ENCODE assay signal across 9 mouse cellular contexts in the genomic region with DNA sequence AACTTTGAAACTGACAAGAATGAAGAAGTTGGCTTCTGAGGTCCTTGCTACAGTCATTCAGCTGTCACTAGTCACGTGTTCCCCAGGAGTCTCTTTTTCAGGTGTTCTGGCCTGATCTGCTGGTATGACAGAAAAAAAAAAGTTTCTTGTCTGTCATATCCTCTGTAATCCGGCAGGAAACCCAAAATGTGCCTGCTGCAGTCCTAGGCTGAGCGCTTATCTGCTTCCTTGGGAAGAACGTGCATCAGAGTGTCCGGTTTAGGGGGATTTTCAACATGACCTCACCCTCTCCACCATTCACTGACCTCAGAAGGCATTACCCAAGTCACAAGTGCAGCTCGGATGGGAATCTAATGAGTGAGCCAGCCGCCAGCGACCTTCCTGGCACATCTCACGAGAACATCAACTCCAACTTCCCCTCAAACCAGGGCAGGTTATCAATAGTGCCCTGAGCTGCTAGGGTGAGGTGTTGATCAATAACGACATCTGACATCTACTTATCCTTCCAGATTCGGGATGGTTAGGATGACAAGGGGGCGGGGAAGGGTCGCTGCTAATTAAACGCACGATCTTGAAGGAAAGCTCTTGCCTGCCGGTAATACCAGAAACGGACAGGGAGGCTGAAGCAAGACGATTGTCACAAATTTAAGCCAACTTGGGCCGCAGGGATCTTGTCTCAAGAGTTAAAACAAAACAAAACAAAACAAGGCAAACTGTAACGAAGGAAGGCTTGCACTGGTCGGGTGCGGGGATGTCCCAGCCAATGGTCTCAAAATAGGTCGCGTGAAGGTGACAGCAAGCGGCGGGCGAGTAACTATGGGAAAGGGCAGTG. TPM values are rescaled to one million over a fixed set of nuclear protein-coding genes. Genes with fewer than 3 reads are reported as not detected.
DNase-seq lines count a peak whose midpoint lies in the region; ATAC-seq lines count a peak whose summit lies in the region.
"Had no signal": no experiment of that assay in that cellular context is flagged by ENCODE, and none has a peak within 500 bp of the region (broad histone marks: within the 10 kb centered on the region; RNA-seq: fewer than 3 reads in every experiment).

No protein-coding gene starts in this region.

- no peak for ATAC-seq in neural tube, embryonic 11.5 days (ENCODE audit: insufficient read depth, low FRiP score, low TSS enrichment)
- ATAC-seq in common myeloid progenitor, adult 5-6 weeks (replicated peaks; ENCODE audit: low read depth, poor library complexity, severe bottlenecking): peak; percentile 37
- peak; percentile 31 for ATAC-seq in megakaryocyte, adult 5-6 weeks (ENCODE audit: poor library complexity, severe bottlenecking)
- ATAC-seq in stomach, embryonic 16.5 days (ENCODE audit: insufficient read depth, low FRiP score): no peak; the same call in 1 of the 2 replicates

- 8% methylated on average over 27 of the region's 27 CpGs for WGBS in neural tube, embryonic 11.5 days
- 8% methylated on average over 27 of the region's 27 CpGs for WGBS in stomach, embryonic 16.5 days

- H3K36me3 ChIP-seq in neural tube, embryonic 11.5 days (ENCODE audit: control insufficient read depth, insufficient read depth, low read length): no peaks in the 10 kb centered on the region; the same call in 1 of the 2 replicates
- no peaks in the 10 kb centered on the region; the same call in 1 of the 2 replicates for H3K36me3 ChIP-seq in stomach, embryonic 16.5 days (ENCODE audit: control insufficient read depth, insufficient read depth, low read length)

- H3K4me1 ChIP-seq in neural tube, embryonic 11.5 days (ENCODE audit: control insufficient read depth, insufficient read depth, low read length): peaks cover 6% of the 10 kb centered on the region
- H3K4me1 ChIP-seq in stomach, embryonic 16.5 days (ENCODE audit: control insufficient read depth, insufficient read depth, low read length): peaks cover 45% of the 10 kb centered on the region

- DNase-seq in neural tube, embryonic 11.5 days (ENCODE audit: low spot score): no peak
- DNase-seq in neural tube, embryonic 10.5 days (ENCODE audit: extremely low spot score, low spot score): no peak
- DNase-seq in heart, adult 8-10 months (ENCODE audit: low spot score): peak; percentile 62
- DNase-seq in kidney, adult 9 months: peak; percentile 66
- no peak for DNase-seq in right cerebral cortex, adult 18-20 months

- no peak overlapping the region for H3K27ac ChIP-seq in neural tube, embryonic 11.5 days (ENCODE audit: low read depth, low read length)
- H3K27ac ChIP-seq in stomach, embryonic 16.5 days (ENCODE audit: low read length): peak overlapping the region; percentile 88

- no peaks in the 10 kb centered on the region for H3K27me3 ChIP-seq in neural tube, embryonic 11.5 days (ENCODE audit: control insufficient read depth, insufficient read depth, low read length)
- no peaks in the 10 kb centered on the region for H3K27me3 ChIP-seq in stomach, embryonic 16.5 days (ENCODE audit: control insufficient read depth, insufficient read depth, low read length)

- H3K9ac ChIP-seq in neural tube, embryonic 11.5 days (ENCODE audit: low read length): peak overlapping the region; percentile 61
- H3K9ac ChIP-seq in stomach, embryonic 16.5 days (ENCODE audit: low read length): peak overlapping the region; percentile 85

- H3K9me3 ChIP-seq in neural tube, embryonic 11.5 days (ENCODE audit: control insufficient read depth, low read length): no peaks in the 10 kb centered on the region
- H3K9me3 ChIP-seq in stomach, embryonic 16.5 days (replicated peaks; ENCODE audit: control insufficient read depth, low read length): no peaks in the 10 kb centered on the region

- peak overlapping the region; percentile 93 for H3K4me3 ChIP-seq in neural tube, embryonic 11.5 days (ENCODE audit: low read depth, low read length)
- peak overlapping the region; percentile 65 for H3K4me3 ChIP-seq in stomach, embryonic 16.5 days (replicated peaks; ENCODE audit: low read length)

- peak overlapping the region; percentile 77 for H3K4me2 ChIP-seq in neural tube, embryonic 11.5 days (ENCODE audit: low read depth)
- peak overlapping the region; percentile 74 for H3K4me2 ChIP-seq in stomach, embryonic 16.5 days (ENCODE audit: low read depth, low read length)

RNA-seq across cellular contexts. Expression of a gene that starts 0.8 kb away (rescaled TPM):
- 19.9 and 23.4 TPM in 2 replicates for polyA plus RNA-seq in neural tube, embryonic 11.5 days (2014; fragmentation: Nextera tagmentation; extraction: Ambion mirVana)
- total RNA-seq in common myeloid progenitor, adult 5-6 weeks (2017): 43.8 and 49.6 TPM in 2 replicates
- 10 to 100 TPM; 25.4 to 29.3 (median 27.4) TPM for total RNA-seq in heart, adult 8-10 months (2022)
- 59.5 and 61.2 TPM in 2 replicates for total RNA-seq in megakaryocyte, adult 5-6 weeks (2015)
- 54.2 and 57.3 TPM in 2 replicates for total RNA-seq in megakaryocyte, adult 5-6 weeks (2017)
- 28.8 and 32.8 TPM in 2 replicates for polyA plus RNA-seq in stomach, embryonic 16.5 days (2015; fragmentation: Nextera tagmentation; extraction: Ambion mirVana)

RNA-seq across cellular contexts. Expression of a gene that starts 51.9 kb away (rescaled TPM):
- polyA plus RNA-seq in neural tube, embryonic 11.5 days (2014; fragmentation: Nextera tagmentation; extraction: Ambion mirVana): not detected in 2 replicates
- total RNA-seq in common myeloid progenitor, adult 5-6 weeks (2017): 0.58 TPM in 1 of 2 replicates, not detected in the other
- not detected for total RNA-seq in heart, adult 8-10 months (2022)
- 0.07 TPM in 1 of 2 replicates, not detected in the other for total RNA-seq in megakaryocyte, adult 5-6 weeks (2015)
- 0.08 TPM in 1 of 2 replicates, not detected in the other for total RNA-seq in megakaryocyte, adult 5-6 weeks (2017)
- not detected in 2 replicates for polyA plus RNA-seq in stomach, embryonic 16.5 days (2015; fragmentation: Nextera tagmentation; extraction: Ambion mirVana)
- total RNA-seq: gastrocnemius, postnatal 4 days had no signal

Comparison
In these comparisons a context has a peak if more than half of its experiments do, and no peak if none do; other contexts are left out.
1. ATAC-seq: peak in common myeloid progenitor, adult 5-6 weeks (single experiment) and megakaryocyte, adult 5-6 weeks (single experiment); none in neural tube, embryonic 11.5 days (single experiment) and stomach, embryonic 16.5 days (single experiment).
2. DNase-seq: peak in heart, adult 8-10 months (single experiment) and kidney, adult 9 months (single experiment); none in neural tube, embryonic 11.5 days (single experiment), neural tube, embryonic 10.5 days (single experiment) and right cerebral cortex, adult 18-20 months (single experiment).